Mouse (Mus musculus): Measurements from ENCODE around the gene Zfx. TPM values are rescaled to one million over a fixed set of nuclear protein-coding genes. Genes with fewer than 3 reads are reported as not detected.
A peak's percentile ranks its signal among the peaks of the same experiment; 100 is the strongest.

Gene Zfx
- polyA plus RNA-seq, 1 experiment from 2014 or later, result 22.4 TPM

- in situ Hi-C loops (cut with MboI; ENCODE audit: low pct_unique_long_range_greater_than_20kb), result no loop called here
- H3K27me3 ChIP-seq, result peaks cover 3% of the 10 kb centered on the region
- POLR2A ChIA-PET, result no interaction called here
- CTCF ChIA-PET, result interaction anchor here (1.0 kb wide), 1 partner anchor 28 kb away, joined by 3 read pairs; no protein-coding TSS in a partner anchor
- ATAC-seq (peak; percentile 47), DNase-seq (ENCODE audit: low read depth, low spot score) (no peak)
- TF ChIP-seq CTCF (IDR thresholded peaks at IDR 0.05), result no peak
Measured at GRCm38 (mm10) chrX:94061246-94061645, 62.3 kb downstream of the Zfx start.

GRCm38 (mm10) chrX:94060751-94061150 is 62.8 kb downstream of the Zfx start:
- ChIA-PET POLR2A (interaction anchor here (0.5 kb wide), 1 partner anchor 10 kb away, joined by 4 read pairs; no protein-coding TSS in a partner anchor), CTCF (interaction anchor here (1.0 kb wide), 1 partner anchor 28 kb away, joined by 3 read pairs; no protein-coding TSS in a partner anchor)
- no peak for ATAC-seq
- in situ Hi-C loops (cut with MboI; ENCODE audit: low pct_unique_long_range_greater_than_20kb), result no loop called here
- TF ChIP-seq CTCF (IDR thresholded peaks at IDR 0.05), result no peak
- no peaks in the 10 kb centered on the region for H3K27me3 ChIP-seq
- no peak for DNase-seq (ENCODE audit: low read depth, low spot score)

GRCm38 (mm10) chrX:94058748-94059147 is 64.8 kb downstream of the Zfx start:
- in situ Hi-C loops (cut with MboI; ENCODE audit: low pct_unique_long_range_greater_than_20kb), result no loop called here
- ChIA-PET POLR2A (no interaction called here), CTCF (no interaction called here)
- ATAC-seq (no peak), DNase-seq (ENCODE audit: low read depth, low spot score) (no peak)
- H3K27me3 ChIP-seq, result no peaks in the 10 kb centered on the region
- TF ChIP-seq CTCF (IDR thresholded peaks at IDR 0.05), result no peak

- TF ChIP-seq CTCF (IDR thresholded peaks at IDR 0.05), result peak; percentile 9
Measured at GRCm38 (mm10) chrX:94049048-94049447, 74.5 kb downstream of the Zfx start.

GRCm38 (mm10) chrX:94048048-94048447 is 75.5 kb downstream of the Zfx start:
- ATAC-seq (peak; percentile 91), DNase-seq (ENCODE audit: low read depth, low spot score) (peak; percentile 71)
- POLR2A ChIA-PET, result interaction anchor here (0.8 kb wide), 1 partner anchor 8 kb away, joined by 9 read pairs; no protein-coding TSS in a partner anchor
- TF ChIP-seq CTCF (IDR thresholded peaks at IDR 0.05), result no peak
- in situ Hi-C loops (cut with MboI; ENCODE audit: low pct_unique_long_range_greater_than_20kb), result no loop called here
- H3K27me3 ChIP-seq, result no peaks in the 10 kb centered on the region
- CTCF ChIA-PET, result interaction anchor here (0.8 to 1.8 kb wide), 2 partner anchors 15 to 73 kb away, joined by 3 to 5 read pairs; no protein-coding TSS in a partner anchor

More at GRCm38 (mm10) chrX:94049048-94049447, 74.5 kb downstream of the Zfx start:
- ATAC-seq (peak; percentile 17), DNase-seq (ENCODE audit: low read depth, low spot score) (no peak)
- ChIA-PET POLR2A (interaction anchor here (0.8 kb wide), 1 partner anchor 19 kb away, joined by 4 read pairs; no protein-coding TSS in a partner anchor), CTCF (interaction anchor here (1.8 kb wide), 1 partner anchor 72 kb away, joined by 5 read pairs; no protein-coding TSS in a partner anchor)
- in situ Hi-C loops (cut with MboI; ENCODE audit: low pct_unique_long_range_greater_than_20kb), result no loop called here
- no peaks in the 10 kb centered on the region for H3K27me3 ChIP-seq

- in situ Hi-C loops (cut with MboI; ENCODE audit: low pct_unique_long_range_greater_than_20kb), result no loop called here
- POLR2A ChIA-PET, result interaction anchor here (0.8 kb wide), 1 partner anchor 8 kb away, joined by 9 read pairs; no protein-coding TSS in a partner anchor
- TF ChIP-seq CTCF (IDR thresholded peaks at IDR 0.05), result no peak
- DNase-seq (ENCODE audit: low read depth, low spot score) (no peak), ATAC-seq (peak; percentile 29)
- H3K27me3 ChIP-seq, result no peaks in the 10 kb centered on the region
- CTCF ChIA-PET, result interaction anchor here (0.8 to 0.9 kb wide), 2 partner anchors 9 to 14 kb away, joined by 3 read pairs; no protein-coding TSS in a partner anchor
Measured at GRCm38 (mm10) chrX:94047381-94047780, 76.1 kb downstream of the Zfx start.

GRCm38 (mm10) chrX:94032937-94033336 is 90.6 kb downstream of the Zfx start:
- peak; percentile 79 for TF ChIP-seq CTCF (IDR thresholded peaks at IDR 0.05)
- no peak for DNase-seq (ENCODE audit: low read depth, low spot score)
- H3K27me3 ChIP-seq, result no peaks in the 10 kb centered on the region
- ATAC-seq, result no peak
- ChIA-PET POLR2A (no interaction called here), CTCF (interaction anchor here (0.7 to 2.0 kb wide), 8 partner anchors 15 to 76 kb away, joined by 3 to 10 read pairs (median 3); no protein-coding TSS in a partner anchor)
- in situ Hi-C loops (cut with MboI; ENCODE audit: low pct_unique_long_range_greater_than_20kb), result no loop called here

- ChIA-PET POLR2A (no interaction called here), CTCF (interaction anchor here (1.1 kb wide), 1 partner anchor 9 kb away, joined by 3 read pairs; no protein-coding TSS in a partner anchor)
- DNase-seq (ENCODE audit: low read depth, low spot score), result no peak
- ATAC-seq, result no peak
- no peak for TF ChIP-seq CTCF (IDR thresholded peaks at IDR 0.05)
- in situ Hi-C loops (cut with MboI; ENCODE audit: low pct_unique_long_range_greater_than_20kb), result no loop called here
- no peaks in the 10 kb centered on the region for H3K27me3 ChIP-seq
Measured at GRCm38 (mm10) chrX:94030081-94030480, 93.4 kb downstream of the Zfx start.

Other genes with a start within 250 kb of the Zfx start
- not detected for gene AU015836, start 155.0 kb downstream of the Zfx start, polyA plus RNA-seq (2021)
- gene Eif2s3x, start 89.2 kb upstream of the Zfx start, polyA plus RNA-seq (2021), result 117 TPM
- gene Klhl15, start 110.9 kb upstream of the Zfx start, polyA plus RNA-seq (2021), result 6.5 TPM
- gene Fam90a1b, start 243.1 kb upstream of the Zfx start, polyA plus RNA-seq (2021), result not detected
- 76.3 TPM for gene Apoo, start 243.4 kb upstream of the Zfx start, polyA plus RNA-seq (2021)